Mouse (Mus musculus) embryonic fibroblast, embryonic 13.5 days (primary cell): ENCODE measurements around the gene Hps4. TPM values are rescaled to one million over a fixed set of nuclear protein-coding genes. Genes with fewer than 3 reads are reported as not detected.

Source experiments
- H3K27ac ChIP-seq: 2 replicates; pipeline ENCODE4 v1.5.1; 2012; ENCODE audit warnings: low read length, control low read depth, inconsistent platforms; ENCODE audit not compliant: insufficient read depth
- H3K4me1 ChIP-seq: 2 replicates; pipeline ENCODE4 v1.6.1; 2011; ENCODE audit warnings: low read length; ENCODE audit not compliant: control insufficient read depth, insufficient read depth
- H3K4me3 ChIP-seq: 2 replicates; pipeline ENCODE4 v1.5.1; 2011; ENCODE audit warnings: mild to moderate bottlenecking, control low read depth, low read length; ENCODE audit not compliant: insufficient read depth
- CTCF ChIP-seq: IDR thresholded peaks from 2 replicates; pipeline ENCODE4 v1.5.1; 2011; ENCODE audit warnings: mild to moderate bottlenecking, control low read depth, low read length, moderate library complexity, borderline replicate concordance; ENCODE audit not compliant: insufficient read depth
- POLR2A ChIP-seq: IDR thresholded peaks from 2 replicates; pipeline ENCODE4 v1.6.1; 2011; ENCODE audit warnings: low read depth, mild to moderate bottlenecking, control low read depth, low read length, moderate library complexity
- polyA plus RNA-seq: library from polyadenylated mRNA; stranded (reverse); fragments of >200 nt; gene quantifications from 2 replicates; pipeline ENCODE4 v1.2.4, GENCODE M21; 2011; ENCODE audit warnings: low read depth; ENCODE audit not compliant: missing spikeins, insufficient read length

The Hps4 gene
- polyA plus RNA-seq, 1 experiment: 24.3 TPM

DNA sequence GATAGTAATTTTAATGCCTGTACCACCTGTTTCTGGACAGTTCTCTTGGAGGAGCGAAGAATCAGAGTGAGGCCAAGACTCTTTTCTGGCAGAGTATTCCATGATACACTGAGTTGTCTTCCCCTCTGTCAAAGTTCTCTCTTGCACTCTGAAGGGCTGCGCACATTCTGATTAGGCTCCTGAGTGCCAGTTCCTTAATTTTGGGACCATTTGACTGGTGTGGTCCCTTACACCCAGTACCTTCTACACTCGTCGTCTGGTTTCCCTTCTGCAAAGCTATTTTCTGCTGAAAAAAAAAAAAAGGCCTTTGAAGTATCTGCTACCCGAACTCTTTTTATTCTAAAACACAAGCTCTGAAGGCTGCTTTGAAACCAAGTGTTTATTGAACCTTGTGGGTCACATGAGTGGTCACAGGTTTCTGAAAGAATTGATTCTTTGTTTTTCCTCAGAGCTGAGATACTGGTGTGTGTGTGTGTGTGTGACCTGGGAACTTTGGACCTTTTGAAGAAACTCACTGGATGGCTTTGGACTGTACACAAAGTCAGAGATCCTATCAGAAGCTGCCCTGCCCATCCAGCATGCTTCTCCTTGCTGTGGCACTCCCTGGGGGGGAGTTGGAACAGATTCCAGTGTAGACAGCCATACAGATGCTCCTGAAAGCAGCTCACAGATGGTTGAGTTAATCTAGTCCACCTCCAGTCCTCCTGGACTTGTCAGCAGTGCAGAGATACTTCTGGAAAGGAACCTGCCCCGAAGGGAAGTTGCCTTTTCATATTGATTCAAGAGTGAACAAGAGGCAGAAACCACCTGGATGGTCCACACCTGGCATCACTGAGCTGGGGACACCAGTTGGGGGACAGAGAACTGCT, 1.4 kb downstream of the Hps4 start:
- TF ChIP-seq CTCF: no peak
- TF ChIP-seq POLR2A: no peak
- Histone ChIP-seq H3K4me1 (no peaks in the 10 kb centered on the region), H3K4me3 (no peak overlapping the region), H3K27ac (no peak overlapping the region)

- Histone ChIP-seq H3K4me1 (no peaks in the 10 kb centered on the region), H3K27ac (no peak overlapping the region), H3K4me3 (no peak overlapping the region)
- no peak for TF ChIP-seq POLR2A
- no peak for TF ChIP-seq CTCF
Measured at GRCm38 (mm10) chr5:112346211-112346965, 3.5 kb downstream of the Hps4 start.

DNA sequence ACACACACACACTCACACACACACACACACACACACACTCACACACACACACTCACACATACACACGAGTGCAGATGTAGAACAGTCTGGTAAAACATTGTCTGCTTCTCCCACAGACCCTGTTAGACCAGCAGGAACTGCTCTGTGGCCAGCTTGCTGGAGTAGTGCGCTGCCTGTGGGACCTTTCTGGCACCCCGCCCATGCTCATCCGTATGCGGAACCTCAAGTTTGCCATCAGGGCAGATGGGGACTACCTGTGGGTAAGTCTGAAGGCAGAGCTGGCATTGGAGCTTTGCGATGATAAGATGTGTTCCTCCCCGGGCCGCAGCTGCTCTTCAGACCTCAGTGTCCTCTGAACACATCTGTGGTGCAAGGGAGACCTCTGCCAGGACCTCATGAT, 6.3 kb downstream of the Hps4 start:
- TF ChIP-seq CTCF (no peak), POLR2A (no peak)
- H3K4me3 ChIP-seq: no peak overlapping the region
- no peak overlapping the region for H3K27ac ChIP-seq
- no peaks in the 10 kb centered on the region for H3K4me1 ChIP-seq

GRCm38 (mm10) chr5:112355493-112355892, 12.6 kb downstream of the Hps4 start:
- H3K27ac ChIP-seq: no peak overlapping the region
- TF ChIP-seq POLR2A (no peak), CTCF (no peak)
- H3K4me1 ChIP-seq: no peaks in the 10 kb centered on the region
- no peak overlapping the region for H3K4me3 ChIP-seq

- no peaks in the 10 kb centered on the region for H3K4me1 ChIP-seq
- H3K27ac ChIP-seq: no peak within 1 kb of the TSS
- TF ChIP-seq CTCF (no peak), POLR2A (no peak)
- H3K4me3 ChIP-seq: no peak within 1 kb of the TSS
Measured at GRCm38 (mm10) chr5:112355910-112356309, 13.0 kb downstream of the Hps4 start, which contains the start of gene Gm6583. Gene Gm6583, minus strand, starts transcription at chr5:112356033.

DNA sequence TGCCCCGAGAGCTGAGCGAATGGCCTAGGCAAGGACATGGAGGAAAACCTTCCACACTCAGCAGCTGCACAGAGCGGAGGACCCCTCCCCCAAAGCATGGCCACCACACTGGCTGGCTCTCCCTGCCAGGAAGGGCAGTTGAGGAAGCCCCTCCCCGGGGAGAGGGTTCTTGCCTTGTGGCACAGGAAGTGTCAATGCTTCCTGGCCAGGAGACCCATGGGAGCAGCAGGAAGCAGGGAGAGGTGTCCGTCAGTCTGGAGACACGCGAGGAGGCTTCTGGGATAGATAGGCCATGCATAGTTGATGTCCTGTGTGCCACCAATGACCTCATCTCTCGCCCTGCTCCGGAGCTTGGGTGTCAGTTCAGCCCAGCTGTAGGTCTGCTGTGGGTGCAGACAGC, 13.4 kb downstream of the Hps4 start:
- Histone ChIP-seq H3K27ac (no peak overlapping the region), H3K4me3 (no peak overlapping the region), H3K4me1 (no peaks in the 10 kb centered on the region)
- TF ChIP-seq CTCF (no peak), POLR2A (no peak)

DNA sequence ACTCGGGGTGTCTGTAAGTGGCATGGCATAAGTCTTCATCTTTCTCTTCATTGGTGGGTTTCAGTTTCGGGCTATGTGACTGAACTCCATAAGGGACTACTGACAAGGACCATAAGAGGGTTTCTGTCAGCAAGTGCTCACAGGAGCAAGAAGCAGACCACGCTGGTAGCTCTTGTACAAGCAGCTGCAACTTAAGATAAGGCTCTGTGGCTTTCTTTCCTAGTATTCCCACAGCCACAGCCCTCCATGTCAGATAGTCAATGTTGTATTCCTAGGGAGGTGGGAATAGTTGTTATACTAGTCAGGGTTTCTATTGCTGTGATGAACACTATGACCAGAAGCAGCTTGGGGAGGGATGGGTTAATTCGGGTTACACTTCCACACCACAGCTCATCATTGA, 16.6 kb downstream of the Hps4 start:
- TF ChIP-seq POLR2A (no peak), CTCF (no peak)
- Histone ChIP-seq H3K27ac (no peak overlapping the region), H3K4me3 (no peak overlapping the region), H3K4me1 (no peaks in the 10 kb centered on the region)

GRCm38 (mm10) chr5:112360077-112360476, 17.2 kb downstream of the Hps4 start:
- TF ChIP-seq CTCF (no peak), POLR2A (no peak)
- Histone ChIP-seq H3K4me3 (no peak overlapping the region), H3K4me1 (no peaks in the 10 kb centered on the region), H3K27ac (no peak overlapping the region)

DNA sequence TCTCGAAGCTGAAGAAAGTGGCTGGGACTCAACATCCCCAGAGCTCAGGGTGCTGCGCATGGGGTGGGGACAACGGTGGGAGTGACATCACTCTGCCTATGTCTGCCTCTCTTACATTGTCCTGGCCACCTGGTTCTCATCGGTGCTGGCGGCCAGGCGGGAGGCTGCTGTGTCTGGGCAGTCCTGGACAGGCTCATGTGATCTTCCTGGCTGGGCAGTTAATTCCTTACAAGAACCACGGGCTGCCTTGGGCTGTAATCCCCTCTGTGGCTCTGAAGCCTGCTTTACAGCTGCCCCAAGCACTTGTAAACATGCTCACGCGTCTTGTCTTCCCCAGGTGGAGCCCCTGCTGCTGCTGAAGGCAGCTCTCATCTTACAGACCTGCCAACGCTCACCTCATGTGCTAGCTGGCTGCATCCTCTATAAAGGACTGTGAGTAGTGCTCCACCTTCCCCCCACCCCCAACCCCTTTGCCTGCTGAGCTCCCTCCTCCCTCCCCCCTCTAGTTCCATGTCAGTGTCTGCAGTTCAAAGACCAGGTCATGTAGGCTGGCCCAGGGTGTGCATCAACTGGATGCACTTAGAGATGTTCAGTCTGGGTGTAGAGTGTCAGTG, 21.4 kb downstream of the Hps4 start:
- H3K4me3 ChIP-seq: no peak overlapping the region
- no peaks in the 10 kb centered on the region for H3K4me1 ChIP-seq
- TF ChIP-seq POLR2A: no peak
- TF ChIP-seq CTCF: no peak
- no peak overlapping the region for H3K27ac ChIP-seq
